ENCODE assay signal across 23 mouse cellular contexts in genomic region chr5:100337852-100338251, GRCm38 (mm10).
"Had no signal": no experiment of that assay in that cellular context is flagged by ENCODE, and none has a peak within 500 bp of the region (broad histone marks: within the 10 kb centered on the region; RNA-seq: fewer than 3 reads in every experiment).

No protein-coding gene starts in this region.

- H3K27ac ChIP-seq: gastrocnemius, adult 2 months; heart, embryonic 10.5 days; hindbrain, embryonic 13.5 days; hindbrain, embryonic 15.5 days; hindbrain, postnatal 0 days; limb, embryonic 13.5 days; limb, embryonic 15.5 days; liver, embryonic 12.5 days; liver, embryonic 14.5 days had no signal

- H3K27me3 ChIP-seq: hindbrain, embryonic 13.5 days; hindbrain, embryonic 15.5 days; limb, embryonic 13.5 days; limb, embryonic 15.5 days had no signal

- H3K4me1 ChIP-seq: hindbrain, embryonic 15.5 days; liver, embryonic 12.5 days had no signal

- H3K4me3 ChIP-seq: gastrocnemius, adult 2 months; heart, embryonic 10.5 days; heart, embryonic 12.5 days; hindbrain, embryonic 13.5 days; hindbrain, embryonic 15.5 days; limb, embryonic 13.5 days; limb, embryonic 15.5 days; liver, embryonic 12.5 days had no signal

- H3K4me2 ChIP-seq: heart, embryonic 12.5 days; hindbrain, embryonic 13.5 days; hindbrain, embryonic 15.5 days; limb, embryonic 13.5 days; limb, embryonic 15.5 days; liver, embryonic 12.5 days had no signal

- H3K36me3 ChIP-seq: heart, embryonic 10.5 days; heart, embryonic 12.5 days; hindbrain, embryonic 13.5 days; hindbrain, embryonic 15.5 days; limb, embryonic 13.5 days; limb, embryonic 15.5 days; liver, embryonic 12.5 days had no signal

- ATAC-seq: hindbrain, postnatal 0 days; intestine, embryonic 16.5 days; liver, embryonic 12.5 days had no signal

- H3K9me3 ChIP-seq: heart, embryonic 10.5 days; heart, embryonic 12.5 days; hindbrain, embryonic 13.5 days; hindbrain, embryonic 15.5 days; limb, embryonic 13.5 days; limb, embryonic 15.5 days; liver, embryonic 12.5 days had no signal

- DNase-seq: gastrocnemius, adult 2 months; gastrocnemius, postnatal 10 days; gastrocnemius, postnatal 25 days; heart, adult 18-20 months; heart, postnatal 10 days; kidney, adult 11 months; kidney, adult 2 months; kidney, adult 9 months; kidney, postnatal 10 days; kidney, postnatal 25 days; layer of hippocampus, adult 9-11 months; layer of hippocampus, postnatal 36 days; left cerebral cortex, postnatal 4 days had no signal

- H3K9ac ChIP-seq: heart, embryonic 12.5 days; hindbrain, embryonic 13.5 days; hindbrain, embryonic 15.5 days; limb, embryonic 13.5 days; limb, embryonic 15.5 days; liver, embryonic 12.5 days; liver, embryonic 14.5 days had no signal
